Mouse (Mus musculus) spleen, adult 2 months (tissue): ENCODE results near the gene Glce.

Experiments
- CTCF ChIP-seq: fragments of 200-500 bp; IDR thresholded peaks from 2 replicates; pipeline ENCODE4 v1.5.1; 2011; ENCODE audit warnings: mild to moderate bottlenecking, inconsistent platforms; ENCODE audit not compliant: insufficient read depth, insufficient read length, insufficient replicate concordance; ENCODE audit errors: extremely low read depth
- POLR2A ChIP-seq: fragments of 200-500 bp; IDR thresholded peaks from 2 replicates; pipeline ENCODE4 v1.6.1; 2011; ENCODE audit warnings: low read depth, low read length, inconsistent platforms

GRCm38 (mm10) chr9:62020259-62020658 lies 102.2 kb downstream of the Glce start:
- TF ChIP-seq CTCF (no peak), POLR2A (no peak)
